Mouse (Mus musculus) midbrain, embryonic 11.5 days (tissue): ENCODE measurements around the gene Tmed8. TPM values are rescaled to one million over a fixed set of nuclear protein-coding genes. Genes with fewer than 3 reads are reported as not detected.
A peak's percentile ranks its signal among the peaks of the same experiment; 100 is the strongest.

Source experiments
- ATAC-seq: fragments of 200-750 bp; cut with Nextera tagmentation; 2 replicates; pipeline ENCODE4 v1.8.0; 2017; ENCODE audit warnings: moderate TSS enrichment, moderate library complexity; ENCODE audit not compliant: low FRiP score
- DNase-seq: peaks from one replicate; pipeline ENCODE4 v3.0.0; 2015; ENCODE audit warnings: low spot score; ENCODE audit errors: missing footprints
- H3K27ac ChIP-seq: fragments of 300-500 bp; sonication (generic); 2 replicates; pipeline ENCODE4 v1.5.1; 2014; ENCODE audit warnings: low read depth, low read length
- H3K27me3 ChIP-seq: fragments of 300-500 bp; sonication (generic); 2 replicates; pipeline ENCODE4 v1.6.1; 2014; ENCODE audit warnings: mild to moderate bottlenecking, low read length, moderate library complexity, mixed read lengths; ENCODE audit not compliant: control insufficient read depth, insufficient read depth
- H3K36me3 ChIP-seq: fragments of 300-500 bp; sonication (generic); 2 replicates; pipeline ENCODE4 v1.6.1; 2014; ENCODE audit warnings: mild to moderate bottlenecking, low read length, moderate library complexity, mixed read lengths; ENCODE audit not compliant: control insufficient read depth, insufficient read depth
- H3K4me1 ChIP-seq: fragments of 300-500 bp; sonication (generic); 2 replicates; pipeline ENCODE4 v1.6.1; 2014; ENCODE audit warnings: low read length; ENCODE audit not compliant: control insufficient read depth, insufficient read depth
- H3K4me2 ChIP-seq: fragments of 300-500 bp; sonication (generic); 2 replicates; pipeline ENCODE4 v1.6.1; 2014; ENCODE audit warnings: mild to moderate bottlenecking, moderate library complexity
- H3K4me3 ChIP-seq: fragments of 300-500 bp; sonication (generic); 2 replicates; pipeline ENCODE4 v1.5.1; 2014; ENCODE audit warnings: low read depth, low read length
- H3K9ac ChIP-seq: fragments of 300-500 bp; sonication (generic); 2 replicates; pipeline ENCODE4 v1.6.1; 2014; ENCODE audit warnings: low read length
- H3K9me3 ChIP-seq: fragments of 300-500 bp; sonication (generic); 2 replicates; pipeline ENCODE4 v1.6.1; 2016; ENCODE audit warnings: low read length; ENCODE audit not compliant: control insufficient read depth
- WGBS: fragments of 180-500 bp; shearing (Covaris S2); extraction: QIAGEN DNeasy Blood & Tissue Kit; methylation state at CpG from one replicate; pipeline ENCODE4 v1.1.7; 2014; 5-methylcytosine and 5-hydroxymethylcytosine counted together
- polyA plus RNA-seq: library from polyadenylated mRNA; unstranded; fragments of >200 nt; fragmentation: Nextera tagmentation; extraction: Ambion mirVana; gene quantifications from 2 replicates; pipeline ENCODE4 v1.2.1, GENCODE M21; 2014

Gene Tmed8
- polyA plus RNA-seq, 1 experiment from 2014 or later, result 4.3 TPM

- peak within 1 kb of the TSS; percentile 66 for H3K4me2 ChIP-seq
- DNase-seq, result peak; percentile 99
- peak; percentile 97 for ATAC-seq
- under 1% methylated on average over 61 of the region's 61 CpGs for WGBS
- peaks cover 11% of the 10 kb centered on the region for H3K4me1 ChIP-seq
- peak within 1 kb of the TSS; percentile 83 for H3K4me3 ChIP-seq
- peak within 1 kb of the TSS; percentile 88 for H3K27ac ChIP-seq
- H3K9ac ChIP-seq, result peak within 1 kb of the TSS; percentile 75
- no peaks in the 10 kb centered on the region for H3K36me3 ChIP-seq
- no peaks in the 10 kb centered on the region; the same call in 1 of the 2 replicates for H3K9me3 ChIP-seq
- H3K27me3 ChIP-seq, result no peaks in the 10 kb centered on the region
Observed at GRCm38 (mm10) chr12:87147395-87148089, 52.7 kb downstream of the Tmed8 start, which contains the start of gene Pomt2. Gene Pomt2, minus strand, starts transcription at chr12:87147968.

- DNase-seq, result no peak
- peak within 1 kb of the TSS; percentile 83 for H3K4me3 ChIP-seq
- ATAC-seq, result peak; percentile 89
- H3K27ac ChIP-seq, result peak within 1 kb of the TSS; percentile 88
- H3K4me1 ChIP-seq, result peaks cover 11% of the 10 kb centered on the region
- no peaks in the 10 kb centered on the region; the same call in 1 of the 2 replicates for H3K9me3 ChIP-seq
- H3K9ac ChIP-seq, result peak within 1 kb of the TSS; percentile 75
- no peaks in the 10 kb centered on the region for H3K27me3 ChIP-seq
- under 1% methylated on average over 27 of the region's 27 CpGs for WGBS
- no peaks in the 10 kb centered on the region for H3K36me3 ChIP-seq
- peak within 1 kb of the TSS; percentile 66 for H3K4me2 ChIP-seq
Observed at GRCm38 (mm10) chr12:87146966-87147365, 53.3 kb downstream of the Tmed8 start, which contains the start of gene Gstz1. Gene Gstz1, plus strand, starts transcription at chr12:87147165.

- no peak overlapping the region for H3K4me2 ChIP-seq
- DNase-seq (no peak), ATAC-seq (no peak)
- H3K27me3 ChIP-seq, result no peaks in the 10 kb centered on the region
- H3K9me3 ChIP-seq, result no peaks in the 10 kb centered on the region
- no peak overlapping the region for H3K9ac ChIP-seq
- peaks cover 11% of the 10 kb centered on the region; the same call in 1 of the 2 replicates for H3K4me1 ChIP-seq
- 69% methylated on average over 2 of the region's 2 CpGs for WGBS
- H3K4me3 ChIP-seq, result no peak overlapping the region
- no peaks in the 10 kb centered on the region for H3K36me3 ChIP-seq
- H3K27ac ChIP-seq, result no peak overlapping the region
Observed at GRCm38 (mm10) chr12:87142156-87142555, 58.1 kb downstream of the Tmed8 start.

GRCm38 (mm10) chr12:87138768-87139167, 61.5 kb downstream of the Tmed8 start:
- H3K27ac ChIP-seq, result no peak overlapping the region
- WGBS, result 52% methylated on average over 2 of the region's 2 CpGs
- H3K27me3 ChIP-seq, result no peaks in the 10 kb centered on the region
- peaks cover 6% of the 10 kb centered on the region; the same call in 1 of the 2 replicates for H3K4me1 ChIP-seq
- H3K4me3 ChIP-seq, result no peak overlapping the region
- no peak overlapping the region for H3K9ac ChIP-seq
- ATAC-seq (0 out of 2 replicates have a peak, but pooled peaks have one; percentile 26), DNase-seq (no peak)
- H3K4me2 ChIP-seq, result no peak overlapping the region
- no peaks in the 10 kb centered on the region for H3K9me3 ChIP-seq
- H3K36me3 ChIP-seq, result no peaks in the 10 kb centered on the region

- peak; percentile 82 for ATAC-seq
- H3K9me3 ChIP-seq, result no peaks in the 10 kb centered on the region
- DNase-seq, result no peak
- peaks cover 6% of the 10 kb centered on the region; the same call in 1 of the 2 replicates for H3K4me1 ChIP-seq
- H3K36me3 ChIP-seq, result no peaks in the 10 kb centered on the region
- H3K27me3 ChIP-seq, result no peaks in the 10 kb centered on the region
- 66% methylated on average over 2 of the region's 2 CpGs for WGBS
- H3K9ac ChIP-seq, result no peak overlapping the region
- H3K4me3 ChIP-seq, result no peak overlapping the region
- peak overlapping the region; percentile 68 for H3K27ac ChIP-seq
- no peak overlapping the region for H3K4me2 ChIP-seq
Observed at GRCm38 (mm10) chr12:87138342-87138701, 61.9 kb downstream of the Tmed8 start.

- peak overlapping the region; percentile 68 for H3K27ac ChIP-seq
- WGBS, result 62% methylated on average over 15 of the region's 15 CpGs
- H3K27me3 ChIP-seq, result no peaks in the 10 kb centered on the region
- H3K4me1 ChIP-seq, result peaks cover 6% of the 10 kb centered on the region; the same call in 1 of the 2 replicates
- no peak overlapping the region for H3K4me2 ChIP-seq
- H3K36me3 ChIP-seq, result no peaks in the 10 kb centered on the region
- H3K9ac ChIP-seq, result no peak overlapping the region
- H3K9me3 ChIP-seq, result no peaks in the 10 kb centered on the region
- H3K4me3 ChIP-seq, result no peak overlapping the region
- ATAC-seq (peak; percentile 92), DNase-seq (peak; percentile 90)
Observed at GRCm38 (mm10) chr12:87137439-87138341, 62.6 kb downstream of the Tmed8 start.

- no peak for ATAC-seq
- peaks cover 3% of the 10 kb centered on the region; the same call in 1 of the 2 replicates for H3K36me3 ChIP-seq
Observed at GRCm38 (mm10) chr12:87132784-87133183, 67.5 kb downstream of the Tmed8 start.

GRCm38 (mm10) chr12:87132210-87132609, 68.0 kb downstream of the Tmed8 start:
- no peak overlapping the region for H3K27ac ChIP-seq
- peaks cover 3% of the 10 kb centered on the region; the same call in 1 of the 2 replicates for H3K36me3 ChIP-seq
- H3K9me3 ChIP-seq, result no peaks in the 10 kb centered on the region
- DNase-seq (no peak), ATAC-seq (no peak)
- H3K4me3 ChIP-seq, result no peak overlapping the region
- 91% methylated on average over 6 of the region's 6 CpGs for WGBS
- no peak overlapping the region for H3K4me2 ChIP-seq
- H3K27me3 ChIP-seq, result no peaks in the 10 kb centered on the region
- no peak overlapping the region for H3K9ac ChIP-seq
- no peaks in the 10 kb centered on the region for H3K4me1 ChIP-seq

More at GRCm38 (mm10) chr12:87132784-87133183, 67.5 kb downstream of the Tmed8 start:
- no peak overlapping the region for H3K9ac ChIP-seq
- H3K4me1 ChIP-seq, result 0 out of 2 replicates have a peak, but pooled peaks cover under 1% of the 10 kb centered on the region
- H3K27me3 ChIP-seq, result no peaks in the 10 kb centered on the region
- no peak overlapping the region for H3K4me3 ChIP-seq
- H3K27ac ChIP-seq, result no peak overlapping the region
- DNase-seq, result no peak
- H3K9me3 ChIP-seq, result no peaks in the 10 kb centered on the region
- no peak overlapping the region for H3K4me2 ChIP-seq
- WGBS, result 96% methylated on average over 9 of the region's 9 CpGs
